Mouse (Mus musculus): ENCODE results near the gene Zwilch. TPM values are rescaled to one million over a fixed set of nuclear protein-coding genes. Genes with fewer than 3 reads are reported as not detected.

Zwilch gene
- polyA plus RNA-seq (2014; fragmentation: Nextera tagmentation; extraction: Ambion mirVana): 31.4 and 33.6 TPM in 2 replicates

DNA sequence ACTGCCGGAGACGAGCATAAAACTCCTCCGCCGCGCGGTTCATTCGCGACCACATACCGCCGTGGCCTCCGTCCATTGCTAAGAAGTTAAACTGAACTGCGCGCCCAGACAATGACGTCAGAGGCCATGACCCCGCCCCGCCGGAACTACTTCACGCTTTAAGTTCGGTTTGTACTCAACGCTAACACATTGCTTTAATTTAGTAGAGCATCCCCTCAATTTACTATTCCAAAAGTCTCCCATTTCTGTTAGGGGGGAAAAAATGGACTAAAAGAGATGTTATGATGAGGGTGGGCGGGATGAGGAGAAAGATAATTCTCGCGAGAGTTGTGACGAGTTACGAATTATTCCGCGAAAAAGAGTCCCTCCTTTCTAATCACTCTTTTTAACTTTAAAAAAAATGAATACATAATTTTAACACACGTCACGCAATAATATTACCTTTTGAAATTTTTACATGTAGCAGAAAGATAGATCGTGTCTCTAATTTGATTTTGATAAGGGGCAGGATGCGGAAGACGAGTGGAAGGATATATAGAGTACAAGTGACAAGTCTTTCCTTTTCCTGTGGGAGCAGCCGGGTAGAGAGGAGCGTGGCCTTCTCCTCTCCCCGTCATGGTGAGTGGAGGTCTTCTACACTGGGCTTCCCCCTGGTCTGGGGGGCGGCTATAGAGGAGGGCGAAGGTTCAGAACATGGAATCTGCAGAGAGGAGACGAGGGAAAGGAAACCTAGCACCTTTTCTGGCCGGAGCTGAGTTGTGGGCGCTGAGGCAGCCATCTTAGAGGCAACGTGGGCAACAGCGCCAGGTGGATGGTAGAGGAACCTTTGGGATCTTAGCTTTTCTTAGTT is at the start of gene Zwilch, which contains the start of gene Rpl4:
Gene Zwilch, minus strand, starts transcription at position 289 of the 850 bp plus-strand sequence.
Gene Rpl4, plus strand, starts transcription at position 560 of the 850 bp plus-strand sequence.
- DNase-seq (peak; percentile 94), ATAC-seq (ENCODE audit: insufficient read depth) (peak; percentile 80)
- peaks cover 38% of the 10 kb centered on the region for H3K36me3 ChIP-seq (ENCODE audit: insufficient read depth)
- TF ChIP-seq CTCF (IDR thresholded peaks at IDR 0.05; ENCODE audit: low read depth): peak; percentile 24
- peak within 1 kb of the TSS; percentile 73 for H3K4me2 ChIP-seq
- no peaks in the 10 kb centered on the region for H3K27me3 ChIP-seq (ENCODE audit: insufficient read depth, low read length)
- under 1% methylated on average over 42 of the region's 42 CpGs for WGBS
- H3K9me3 ChIP-seq (ENCODE audit: low read depth, low read length): no peaks in the 10 kb centered on the region
- peak within 1 kb of the TSS; percentile 64 for H3K4me3 ChIP-seq (ENCODE audit: low read depth, low read length)
- peak within 1 kb of the TSS; percentile 95 for H3K9ac ChIP-seq
- H3K27ac ChIP-seq (ENCODE audit: low read depth): peak within 1 kb of the TSS; percentile 97
- H3K4me1 ChIP-seq (ENCODE audit: insufficient read depth): 0 out of 2 replicates have a peak, but pooled peaks cover 3% of the 10 kb centered on the region

DNA sequence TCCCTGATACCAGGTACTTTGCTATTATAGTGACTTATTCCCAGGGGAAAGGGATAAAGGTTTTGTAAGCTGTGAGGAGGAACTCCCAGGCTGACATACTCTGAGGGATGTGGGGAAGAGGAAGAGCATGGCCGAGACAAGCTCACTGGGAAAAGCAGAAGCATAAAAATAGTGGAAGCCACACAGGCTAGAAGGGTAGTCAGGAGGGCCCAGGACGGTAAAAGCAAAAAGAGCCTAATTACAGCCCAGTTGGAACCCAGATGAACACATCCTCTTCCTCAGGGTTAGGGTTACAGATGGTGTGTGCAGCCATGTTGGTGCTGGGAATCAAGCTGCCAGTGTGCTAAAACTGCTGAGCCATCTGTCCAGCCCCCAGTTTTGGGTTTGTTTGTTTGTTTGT is 49.2 kb upstream of the Zwilch start:
- no peak overlapping the region for H3K4me2 ChIP-seq
- TF ChIP-seq CTCF (IDR thresholded peaks at IDR 0.05; ENCODE audit: low read depth): no peak
- H3K4me3 ChIP-seq (ENCODE audit: low read depth, low read length): no peak overlapping the region
- H3K36me3 ChIP-seq (ENCODE audit: insufficient read depth): no peaks in the 10 kb centered on the region
- 56% methylated on average over 2 of the region's 2 CpGs for WGBS
- DNase-seq (no peak), ATAC-seq (ENCODE audit: insufficient read depth) (no peak)
- no peaks in the 10 kb centered on the region for H3K9me3 ChIP-seq (ENCODE audit: low read depth, low read length)
- no peak overlapping the region for H3K9ac ChIP-seq
- no peaks in the 10 kb centered on the region for H3K27me3 ChIP-seq (ENCODE audit: insufficient read depth, low read length)
- H3K4me1 ChIP-seq (ENCODE audit: insufficient read depth): no peaks in the 10 kb centered on the region
- H3K27ac ChIP-seq (ENCODE audit: low read depth): no peak overlapping the region

DNA sequence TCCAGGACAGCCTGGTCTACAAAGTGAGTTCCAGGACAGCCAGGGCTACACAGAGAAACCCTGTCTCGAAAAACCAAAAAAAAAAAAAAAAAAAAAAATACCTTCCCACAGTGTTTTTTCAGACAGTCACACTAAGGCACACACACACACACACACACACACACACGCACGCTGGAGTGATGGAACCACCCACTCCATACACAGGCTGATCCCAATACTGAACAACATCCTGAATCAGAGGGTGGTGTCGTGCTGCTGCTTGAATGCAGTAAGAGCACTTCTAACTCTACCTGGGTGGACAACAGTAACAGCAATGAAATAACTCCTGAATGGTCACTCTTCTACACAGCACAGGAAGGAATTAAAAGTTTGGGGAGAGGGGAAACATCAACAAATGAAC is 48.6 kb upstream of the Zwilch start:
- H3K27ac ChIP-seq (ENCODE audit: low read depth): no peak overlapping the region
- no peak for TF ChIP-seq CTCF (IDR thresholded peaks at IDR 0.05; ENCODE audit: low read depth)
- no peak overlapping the region for H3K4me2 ChIP-seq
- H3K9me3 ChIP-seq (ENCODE audit: low read depth, low read length): no peaks in the 10 kb centered on the region
- no peaks in the 10 kb centered on the region for H3K36me3 ChIP-seq (ENCODE audit: insufficient read depth)
- ATAC-seq (ENCODE audit: insufficient read depth) (no peak), DNase-seq (no peak)
- no peak overlapping the region for H3K4me3 ChIP-seq (ENCODE audit: low read depth, low read length)
- H3K9ac ChIP-seq: no peak overlapping the region
- no peaks in the 10 kb centered on the region for H3K27me3 ChIP-seq (ENCODE audit: insufficient read depth, low read length)
- 76% methylated on average over 4 of the region's 4 CpGs for WGBS
- no peaks in the 10 kb centered on the region for H3K4me1 ChIP-seq (ENCODE audit: insufficient read depth)

DNA sequence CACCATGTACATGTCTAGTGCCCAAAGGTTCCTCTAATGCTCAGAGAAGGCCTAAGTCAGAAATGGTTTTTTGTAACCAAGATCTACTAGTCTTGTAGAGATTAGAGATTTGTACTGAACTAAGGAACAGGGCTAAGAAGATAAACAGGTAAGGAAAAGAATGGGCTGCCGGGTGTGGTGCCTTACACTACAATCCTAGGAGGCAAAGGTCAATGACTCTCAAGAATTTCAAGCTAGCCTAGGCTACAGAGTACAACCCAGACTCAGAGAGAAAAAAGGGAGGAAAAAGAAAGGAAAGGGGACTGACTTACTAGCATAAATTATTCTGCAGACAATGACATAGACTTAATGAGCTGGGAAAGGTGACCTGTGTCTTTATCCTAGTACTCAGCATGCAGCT is 47.7 kb upstream of the Zwilch start:
- Histone ChIP-seq H3K27me3 (ENCODE audit: insufficient read depth, low read length) (no peaks in the 10 kb centered on the region), H3K4me3 (ENCODE audit: low read depth, low read length) (no peak overlapping the region), H3K9ac (no peak overlapping the region), H3K4me2 (no peak overlapping the region), H3K27ac (ENCODE audit: low read depth) (no peak overlapping the region), H3K36me3 (ENCODE audit: insufficient read depth) (no peaks in the 10 kb centered on the region), H3K9me3 (ENCODE audit: low read depth, low read length) (no peaks in the 10 kb centered on the region), H3K4me1 (ENCODE audit: insufficient read depth) (no peaks in the 10 kb centered on the region)
- no peak for TF ChIP-seq CTCF (IDR thresholded peaks at IDR 0.05; ENCODE audit: low read depth)
- no peak for DNase-seq
- ATAC-seq (ENCODE audit: insufficient read depth): no peak
- 30% methylated on average over 1 of the region's 1 CpGs for WGBS

DNA sequence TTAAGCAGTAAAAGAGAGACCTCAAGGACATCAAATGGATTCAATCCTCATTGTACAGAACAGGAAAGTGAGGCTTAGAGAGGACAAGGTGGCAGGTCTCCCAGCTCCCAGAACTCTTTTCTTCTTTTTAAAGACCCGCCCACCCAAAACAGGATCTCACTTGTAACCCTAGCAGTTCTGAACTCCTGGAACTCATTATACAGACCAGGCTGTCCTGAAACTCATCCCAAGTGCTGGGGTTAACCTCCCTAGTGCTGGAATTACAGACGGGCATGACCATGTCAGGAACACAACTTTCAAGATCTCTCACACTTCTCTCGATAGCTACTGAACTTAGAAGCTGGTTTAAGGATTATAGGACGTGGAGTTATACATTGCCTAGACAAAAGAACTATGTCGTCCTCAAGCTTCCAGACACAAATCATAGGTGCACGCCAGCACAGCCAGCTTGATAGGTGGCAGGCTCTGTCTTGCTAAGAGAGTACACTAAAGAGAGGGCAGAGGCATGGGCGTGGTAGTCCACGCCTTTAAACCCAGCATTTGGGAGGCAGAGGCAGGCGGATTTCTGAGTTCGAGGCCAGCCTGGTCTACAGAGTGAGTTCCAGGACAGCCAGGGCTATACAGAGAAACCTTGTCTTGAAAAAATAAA is 47.0 kb upstream of the Zwilch start:
- no peak for DNase-seq
- H3K9ac ChIP-seq: no peak overlapping the region
- H3K36me3 ChIP-seq (ENCODE audit: insufficient read depth): no peaks in the 10 kb centered on the region
- no peak overlapping the region for H3K27ac ChIP-seq (ENCODE audit: low read depth)
- no peaks in the 10 kb centered on the region for H3K4me1 ChIP-seq (ENCODE audit: insufficient read depth)
- 82% methylated on average over 10 of the region's 10 CpGs for WGBS
- no peak overlapping the region for H3K4me3 ChIP-seq (ENCODE audit: low read depth, low read length)
- no peak for TF ChIP-seq CTCF (IDR thresholded peaks at IDR 0.05; ENCODE audit: low read depth)
- H3K4me2 ChIP-seq: no peak overlapping the region
- no peaks in the 10 kb centered on the region for H3K9me3 ChIP-seq (ENCODE audit: low read depth, low read length)
- no peaks in the 10 kb centered on the region for H3K27me3 ChIP-seq (ENCODE audit: insufficient read depth, low read length)
- ATAC-seq (ENCODE audit: insufficient read depth): no peak

DNA sequence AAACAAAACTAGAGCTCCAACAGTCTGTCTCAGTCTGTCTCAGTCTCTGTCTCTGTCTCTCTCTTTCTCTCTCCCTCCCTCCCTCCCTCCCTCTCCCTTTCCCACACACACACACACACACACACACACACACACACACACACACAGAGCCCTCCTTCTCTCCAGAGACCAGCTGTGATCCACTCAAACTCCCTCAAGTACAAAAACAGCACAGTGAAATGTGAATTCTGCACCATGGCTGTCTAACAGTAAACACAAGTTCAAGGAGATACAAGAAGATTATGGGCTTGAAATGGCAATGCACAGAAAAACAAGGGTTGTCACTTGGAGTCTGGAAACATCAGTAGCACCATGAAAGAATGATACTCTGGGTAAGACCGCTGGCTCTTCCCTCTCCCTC is 46.4 kb upstream of the Zwilch start:
- H3K27me3 ChIP-seq (ENCODE audit: insufficient read depth, low read length): no peaks in the 10 kb centered on the region
- H3K4me1 ChIP-seq (ENCODE audit: insufficient read depth): no peaks in the 10 kb centered on the region
- no peak for TF ChIP-seq CTCF (IDR thresholded peaks at IDR 0.05; ENCODE audit: low read depth)
- H3K9me3 ChIP-seq (ENCODE audit: low read depth, low read length): no peaks in the 10 kb centered on the region
- no peak overlapping the region for H3K4me3 ChIP-seq (ENCODE audit: low read depth, low read length)
- ATAC-seq (ENCODE audit: insufficient read depth): no peak
- H3K27ac ChIP-seq (ENCODE audit: low read depth): no peak overlapping the region
- H3K4me2 ChIP-seq: no peak overlapping the region
- H3K36me3 ChIP-seq (ENCODE audit: insufficient read depth): no peaks in the 10 kb centered on the region
- H3K9ac ChIP-seq: no peak overlapping the region
- 56% methylated on average over 1 of the region's 1 CpGs for WGBS
- DNase-seq: no peak

DNA sequence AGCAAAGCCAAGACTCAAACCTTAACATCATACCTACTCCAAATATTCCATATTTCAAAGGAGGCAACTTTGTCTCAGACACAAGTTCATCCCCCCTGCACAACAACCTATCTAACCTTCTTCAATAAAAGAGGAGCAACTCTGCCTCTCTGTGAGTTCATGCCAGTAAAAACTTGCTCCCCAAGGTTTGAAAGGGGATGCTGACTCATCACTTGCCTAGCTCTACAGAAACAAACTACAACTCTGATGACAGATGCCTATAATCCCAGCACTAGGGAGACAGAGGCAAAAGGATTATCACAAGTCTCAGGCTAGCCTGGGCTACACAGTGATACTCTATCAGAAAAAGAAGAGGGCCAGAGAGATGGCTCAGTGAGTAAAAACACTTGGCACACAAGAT is 45.0 kb upstream of the Zwilch start:
- no peak for ATAC-seq (ENCODE audit: insufficient read depth)
- TF ChIP-seq CTCF (IDR thresholded peaks at IDR 0.05; ENCODE audit: low read depth): no peak
- Histone ChIP-seq H3K27me3 (ENCODE audit: insufficient read depth, low read length) (no peaks in the 10 kb centered on the region), H3K36me3 (ENCODE audit: insufficient read depth) (peaks cover 4% of the 10 kb centered on the region; the same call in 1 of the 2 replicates), H3K4me3 (ENCODE audit: low read depth, low read length) (no peak overlapping the region), H3K9me3 (ENCODE audit: low read depth, low read length) (no peaks in the 10 kb centered on the region), H3K4me1 (ENCODE audit: insufficient read depth) (no peaks in the 10 kb centered on the region), H3K9ac (no peak overlapping the region), H3K27ac (ENCODE audit: low read depth) (no peak overlapping the region), H3K4me2 (no peak overlapping the region)
- DNase-seq: no peak
